Mouse (Mus musculus): ENCODE measurements around the gene Hhat.

DNA sequence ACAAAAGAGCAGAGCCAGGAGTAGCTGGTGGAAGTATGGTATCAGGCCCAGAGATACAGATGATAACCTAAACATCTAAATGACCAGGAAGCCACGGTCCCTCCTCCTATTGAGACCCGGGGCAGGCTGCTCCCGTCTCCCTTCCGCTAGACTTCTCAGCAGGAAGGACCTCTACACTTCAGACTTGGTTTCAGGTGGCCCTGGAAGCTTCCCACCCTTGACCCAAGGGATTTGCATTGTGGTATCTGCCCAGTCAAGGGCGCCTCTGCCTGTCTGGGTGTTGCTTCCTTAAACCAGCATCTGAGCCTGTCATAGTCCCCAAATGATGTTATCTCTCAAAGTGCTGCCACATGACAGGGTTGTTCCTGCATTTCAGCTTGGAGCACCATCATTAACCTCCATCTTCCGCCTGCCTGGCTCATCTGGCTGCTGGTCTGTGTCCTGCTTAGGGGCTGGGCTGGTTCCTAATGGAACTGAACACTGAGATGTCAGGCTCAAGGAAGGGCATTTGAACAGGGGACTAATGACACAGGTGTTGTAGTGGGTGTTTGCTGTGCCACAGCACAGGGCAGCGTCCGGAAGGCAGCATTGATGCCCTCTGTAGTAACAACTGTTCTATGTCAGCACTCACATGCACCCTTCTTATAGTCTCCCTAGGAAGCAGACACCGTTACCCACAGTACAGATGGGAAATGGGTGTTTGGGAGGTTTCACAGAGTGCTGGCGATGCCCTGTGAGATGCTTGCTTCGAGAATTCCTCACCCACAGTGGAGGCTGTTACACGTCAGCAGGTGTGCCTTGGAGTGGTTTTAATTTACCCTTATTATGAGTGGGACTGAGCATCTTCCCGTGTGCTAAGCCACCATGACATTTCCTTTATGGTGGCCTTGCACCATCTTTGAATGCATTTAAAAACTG is 280.9 kb downstream of the Hhat start:
- TF ChIP-seq CTCF (IDR thresholded peaks at IDR 0.05; ENCODE audit: low read depth) (no peak), EP300 (optimal IDR thresholded peaks at IDR 0.05) (no peak)

Data from stomach, postnatal 0 days (tissue).